ENCODE assay signal across 32 mouse cellular contexts in the genomic region with DNA sequence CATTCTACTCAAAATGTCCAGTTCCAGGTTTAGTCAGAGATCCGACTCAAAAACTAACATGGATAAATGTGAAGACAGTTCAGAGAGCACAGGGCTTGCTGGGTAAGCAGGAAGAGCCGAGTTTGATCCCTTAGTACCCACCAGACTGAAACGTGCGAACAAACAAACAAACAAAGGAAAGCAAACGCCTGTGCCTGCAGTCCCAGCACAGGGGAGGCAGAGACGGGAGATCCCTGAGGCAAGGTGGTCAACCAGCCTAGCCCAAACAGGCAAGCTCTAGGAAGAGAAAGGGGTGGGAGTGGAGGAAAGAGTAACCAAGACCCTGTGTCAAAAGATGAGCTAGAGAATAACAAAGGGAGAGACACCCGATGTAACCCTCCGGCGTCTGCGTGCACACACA.
"Had no signal": no experiment of that assay in that cellular context is flagged by ENCODE, and none has a peak within 500 bp of the region (broad histone marks: within the 10 kb centered on the region; RNA-seq: fewer than 3 reads in every experiment).

No protein-coding gene starts in this region.

- H3K27ac ChIP-seq: left cerebral cortex, adult 2 months; limb, embryonic 10.5 days; limb, embryonic 12.5 days; limb, embryonic 13.5 days; limb, embryonic 15.5 days; liver, embryonic 12.5 days; liver, embryonic 13.5 days; liver, embryonic 14.5 days; liver, embryonic 15.5 days; lung, embryonic 15.5 days; macrophage; midbrain, embryonic 10.5 days; midbrain, embryonic 12.5 days; midbrain, embryonic 13.5 days; midbrain, embryonic 15.5 days; neural tube, embryonic 12.5 days had no signal

- H3K4me3 ChIP-seq: left cerebral cortex, adult 2 months; limb, embryonic 10.5 days; limb, embryonic 12.5 days; limb, embryonic 13.5 days; limb, embryonic 15.5 days; liver, embryonic 12.5 days; liver, embryonic 13.5 days; liver, embryonic 15.5 days; lung, embryonic 15.5 days; megakaryocyte, embryonic 14.5 days; midbrain, embryonic 10.5 days; midbrain, embryonic 12.5 days; midbrain, embryonic 13.5 days; midbrain, embryonic 15.5 days; myocyte; neural tube, embryonic 12.5 days had no signal

- DNase-seq: left cerebral cortex, postnatal 4 days; liver; liver, embryonic 13.5 days; liver, postnatal 0 days; lung, adult 18-20 months; lung, adult 2 months; lung, embryonic 14.5 days; lung, postnatal 10 days; lung, postnatal 14 days; lung, postnatal 36 days; lung, postnatal 4 days; midbrain, embryonic 14.5 days had no signal

- H3K9me3 ChIP-seq: limb, embryonic 10.5 days; limb, embryonic 12.5 days; limb, embryonic 15.5 days; liver, embryonic 12.5 days; liver, embryonic 13.5 days; liver, embryonic 15.5 days; lung, embryonic 15.5 days; midbrain, embryonic 10.5 days; midbrain, embryonic 13.5 days; midbrain, embryonic 15.5 days; neural tube, embryonic 12.5 days had no signal

- ATAC-seq: liver, embryonic 12.5 days; liver, postnatal 0 days; lung, postnatal 0 days; midbrain, embryonic 13.5 days; midbrain, embryonic 15.5 days; midbrain, embryonic 16.5 days had no signal

- H3K27me3 ChIP-seq: limb, embryonic 12.5 days; limb, embryonic 13.5 days; limb, embryonic 15.5 days; liver, embryonic 12.5 days; liver, embryonic 13.5 days; liver, embryonic 15.5 days; lung, embryonic 15.5 days; megakaryocyte, embryonic 14.5 days; midbrain, embryonic 12.5 days; midbrain, embryonic 13.5 days; midbrain, embryonic 15.5 days; neural tube, embryonic 12.5 days had no signal

- H3K4me2 ChIP-seq: limb, embryonic 12.5 days; limb, embryonic 13.5 days; limb, embryonic 15.5 days; liver, embryonic 11.5 days; liver, embryonic 12.5 days; liver, embryonic 13.5 days; liver, embryonic 15.5 days; lung, embryonic 14.5 days; lung, embryonic 15.5 days; midbrain, embryonic 12.5 days; midbrain, embryonic 13.5 days; midbrain, embryonic 15.5 days; neural tube, embryonic 12.5 days had no signal

- H3K9ac ChIP-seq: limb, embryonic 12.5 days; limb, embryonic 13.5 days; limb, embryonic 15.5 days; liver, embryonic 12.5 days; liver, embryonic 13.5 days; liver, embryonic 14.5 days; liver, embryonic 15.5 days; liver, postnatal 0 days; lung, embryonic 14.5 days; lung, embryonic 15.5 days; midbrain, embryonic 12.5 days; midbrain, embryonic 13.5 days; midbrain, embryonic 15.5 days; neural tube, embryonic 12.5 days had no signal

- H3K36me3 ChIP-seq: limb, embryonic 10.5 days; limb, embryonic 12.5 days; limb, embryonic 13.5 days; limb, embryonic 15.5 days; liver, embryonic 12.5 days; liver, embryonic 13.5 days; liver, embryonic 15.5 days; lung, embryonic 15.5 days; midbrain, embryonic 10.5 days; midbrain, embryonic 12.5 days; midbrain, embryonic 13.5 days; midbrain, embryonic 15.5 days; neural tube, embryonic 12.5 days had no signal

- H3K4me1 ChIP-seq: limb, embryonic 10.5 days; limb, embryonic 12.5 days; limb, embryonic 13.5 days; limb, embryonic 15.5 days; liver, embryonic 12.5 days; liver, embryonic 13.5 days; liver, embryonic 15.5 days; lung, embryonic 15.5 days; megakaryocyte, embryonic 14.5 days; midbrain, embryonic 10.5 days; midbrain, embryonic 12.5 days; midbrain, embryonic 15.5 days; neural tube, embryonic 12.5 days had no signal
